Mouse (Mus musculus) stomach, embryonic 16.5 days (tissue): ENCODE data around the gene 2410015M20Rik. TPM values are rescaled to one million over a fixed set of nuclear protein-coding genes. Genes with fewer than 3 reads are reported as not detected.

Source experiments
- ATAC-seq: fragments of 200-750 bp; cut with Nextera tagmentation; 2 replicates; pipeline ENCODE4 v1.8.0; 2017; ENCODE audit warnings: moderate number of reproducible peaks, moderate TSS enrichment; ENCODE audit not compliant: insufficient read depth, low FRiP score
- H3K27ac ChIP-seq: fragments of 300-500 bp; sonication (generic); 2 replicates; pipeline ENCODE4 v1.5.1; 2014; ENCODE audit warnings: low read length
- H3K27me3 ChIP-seq: fragments of 300-500 bp; sonication (generic); 2 replicates; pipeline ENCODE4 v1.6.1; 2014; ENCODE audit warnings: low read length, control low read depth, mixed read lengths; ENCODE audit not compliant: control insufficient read depth, insufficient read depth
- H3K36me3 ChIP-seq: fragments of 300-500 bp; sonication (generic); 2 replicates; pipeline ENCODE4 v1.6.1; 2014; ENCODE audit warnings: low read length; ENCODE audit not compliant: control insufficient read depth, insufficient read depth
- H3K4me1 ChIP-seq: fragments of 300-500 bp; sonication (generic); 2 replicates; pipeline ENCODE4 v1.6.1; 2014; ENCODE audit warnings: low read length, control low read depth, mixed read lengths; ENCODE audit not compliant: control insufficient read depth, insufficient read depth
- H3K4me2 ChIP-seq: fragments of 300-500 bp; sonication (generic); 2 replicates; pipeline ENCODE4 v1.6.1; 2014; ENCODE audit warnings: low read depth, low read length, mixed read lengths
- H3K4me3 ChIP-seq: fragments of 300-500 bp; sonication (generic); replicated peaks from 2 replicates; pipeline ENCODE4 v1.5.1; 2014; ENCODE audit warnings: mild to moderate bottlenecking, low read length
- H3K9ac ChIP-seq: fragments of 300-500 bp; sonication (generic); 2 replicates; pipeline ENCODE4 v1.6.1; 2014; ENCODE audit warnings: low read length
- H3K9me3 ChIP-seq: fragments of 300-500 bp; sonication (generic); replicated peaks from 2 replicates; pipeline ENCODE4 v1.6.1; 2016; ENCODE audit warnings: low read length, control low read depth; ENCODE audit not compliant: control insufficient read depth
- WGBS: fragments of 180-500 bp; shearing (Covaris S2); extraction: QIAGEN DNeasy Blood & Tissue Kit; methylation state at CpG from one replicate; pipeline ENCODE4 v1.1.7; 2014; 5-methylcytosine and 5-hydroxymethylcytosine counted together
- polyA plus RNA-seq: library from polyadenylated mRNA; unstranded; fragments of >200 nt; fragmentation: Nextera tagmentation; extraction: Ambion mirVana; gene quantifications from 2 replicates; pipeline ENCODE4 v1.2.1, GENCODE M21; 2015

The 2410015M20Rik gene
- polyA plus RNA-seq = 240 and 266 TPM in 2 replicates

DNA sequence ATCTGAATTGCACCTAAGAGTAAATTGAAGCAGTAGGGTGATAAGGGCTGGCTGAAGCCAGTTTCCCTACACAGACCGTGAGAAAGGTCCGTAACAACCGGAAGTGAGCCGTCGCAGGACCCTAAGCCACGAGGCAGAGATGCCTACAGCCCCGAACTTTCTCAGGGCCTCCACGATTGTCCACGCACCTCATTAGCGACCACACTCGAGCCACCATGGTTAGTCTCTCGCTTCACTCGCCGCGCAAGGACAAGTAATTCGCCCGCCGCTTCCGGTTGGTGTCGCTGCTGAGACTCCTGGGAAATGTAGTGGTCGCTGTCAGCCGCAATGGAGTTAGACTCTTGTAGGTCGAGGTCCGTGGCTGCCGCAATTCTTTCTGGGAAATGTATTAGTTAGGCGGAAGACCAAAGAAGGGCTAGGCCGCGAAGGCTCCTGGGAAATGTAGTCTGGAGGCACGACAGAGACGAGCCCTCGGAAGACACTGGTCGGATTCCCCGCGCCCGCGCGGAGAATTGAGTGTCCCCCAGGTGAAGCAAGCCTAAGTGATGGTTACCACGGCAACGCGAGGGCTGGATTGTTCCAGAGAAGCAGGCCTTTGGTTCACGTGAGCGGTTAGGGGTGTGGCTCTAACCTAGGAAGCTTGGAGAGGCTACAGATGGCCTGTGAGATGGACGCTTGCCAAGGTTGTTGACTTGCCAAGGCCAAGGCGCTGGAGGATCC is at the start of gene 2410015M20Rik:
Gene 2410015M20Rik, minus strand, starts transcription at position 320 of the 720 bp plus-strand sequence.
- Histone ChIP-seq H3K36me3 (peaks cover 12% of the 10 kb centered on the region), H3K4me1 (peaks cover 17% of the 10 kb centered on the region), H3K4me2 (peak within 1 kb of the TSS; percentile 92), H3K9me3 (no peaks in the 10 kb centered on the region), H3K4me3 (peak within 1 kb of the TSS; percentile 83), H3K27me3 (no peaks in the 10 kb centered on the region), H3K9ac (peak within 1 kb of the TSS; percentile 88), H3K27ac (peak within 1 kb of the TSS; percentile 76)
- ATAC-seq = peak; percentile 88
- under 1% methylated on average over 44 of the region's 44 CpGs for WGBS

GRCm38 (mm10) chr17:56656171-56656570 is 46.6 kb upstream of the 2410015M20Rik start:
- Histone ChIP-seq H3K27ac (no peak overlapping the region), H3K4me1 (no peaks in the 10 kb centered on the region), H3K36me3 (no peaks in the 10 kb centered on the region), H3K4me2 (no peak overlapping the region), H3K9ac (no peak overlapping the region), H3K4me3 (no peak overlapping the region), H3K9me3 (no peaks in the 10 kb centered on the region), H3K27me3 (no peaks in the 10 kb centered on the region)
- 69% methylated on average over 6 of the region's 6 CpGs for WGBS
- ATAC-seq = no peak

- Histone ChIP-seq H3K9me3 (no peaks in the 10 kb centered on the region), H3K4me2 (no peak overlapping the region), H3K27me3 (no peaks in the 10 kb centered on the region), H3K4me1 (no peaks in the 10 kb centered on the region), H3K27ac (no peak overlapping the region), H3K4me3 (no peak overlapping the region), H3K36me3 (no peaks in the 10 kb centered on the region), H3K9ac (no peak overlapping the region)
- no peak for ATAC-seq
- 81% methylated on average over 3 of the region's 3 CpGs for WGBS
Measured at GRCm38 (mm10) chr17:56655311-56655710, 45.7 kb upstream of the 2410015M20Rik start.

GRCm38 (mm10) chr17:56654771-56655170 is 45.2 kb upstream of the 2410015M20Rik start:
- Histone ChIP-seq H3K4me1 (no peaks in the 10 kb centered on the region), H3K27me3 (no peaks in the 10 kb centered on the region), H3K9me3 (no peaks in the 10 kb centered on the region), H3K36me3 (no peaks in the 10 kb centered on the region), H3K4me3 (no peak overlapping the region), H3K4me2 (no peak overlapping the region), H3K27ac (no peak overlapping the region), H3K9ac (no peak overlapping the region)
- ATAC-seq = no peak
- WGBS = 66% methylated on average over 2 of the region's 2 CpGs

DNA sequence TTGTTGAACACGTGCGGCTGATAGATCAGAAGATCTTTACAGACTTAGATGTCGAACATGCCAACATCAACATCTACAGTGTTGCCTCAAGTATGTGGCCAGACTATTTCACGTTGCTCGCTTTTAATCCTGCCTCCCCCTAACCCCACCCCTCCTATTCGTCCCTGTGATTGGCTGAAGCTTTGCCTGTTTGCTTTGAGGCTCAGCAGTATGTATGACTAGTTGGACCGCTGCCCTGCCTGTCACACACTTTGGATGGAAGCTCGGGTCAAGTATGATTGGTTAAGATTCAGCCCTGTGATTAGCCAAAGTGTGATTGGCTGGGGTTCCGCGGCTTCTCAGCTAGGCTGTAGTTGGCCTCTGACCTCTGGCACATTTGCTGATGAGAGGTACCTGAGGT is 42.2 kb upstream of the 2410015M20Rik start:
- no peaks in the 10 kb centered on the region for H3K4me1 ChIP-seq
- no peak overlapping the region for H3K9ac ChIP-seq
- no peak overlapping the region for H3K4me3 ChIP-seq
- H3K27ac ChIP-seq = no peak overlapping the region
- no peaks in the 10 kb centered on the region for H3K27me3 ChIP-seq
- ATAC-seq = no peak
- no peaks in the 10 kb centered on the region for H3K36me3 ChIP-seq
- no peak overlapping the region for H3K4me2 ChIP-seq
- H3K9me3 ChIP-seq = no peaks in the 10 kb centered on the region
- 26% methylated on average over 10 of the region's 10 CpGs for WGBS

GRCm38 (mm10) chr17:56647546-56647945 is 38.0 kb upstream of the 2410015M20Rik start:
- H3K36me3 ChIP-seq = no peaks in the 10 kb centered on the region
- H3K4me2 ChIP-seq = no peak overlapping the region
- H3K4me3 ChIP-seq = no peak overlapping the region
- no peaks in the 10 kb centered on the region for H3K4me1 ChIP-seq
- no peak overlapping the region for H3K27ac ChIP-seq
- no peak for ATAC-seq
- no peaks in the 10 kb centered on the region for H3K9me3 ChIP-seq
- H3K27me3 ChIP-seq = no peaks in the 10 kb centered on the region
- WGBS = 48% methylated on average over 12 of the region's 13 CpGs
- H3K9ac ChIP-seq = no peak overlapping the region

DNA sequence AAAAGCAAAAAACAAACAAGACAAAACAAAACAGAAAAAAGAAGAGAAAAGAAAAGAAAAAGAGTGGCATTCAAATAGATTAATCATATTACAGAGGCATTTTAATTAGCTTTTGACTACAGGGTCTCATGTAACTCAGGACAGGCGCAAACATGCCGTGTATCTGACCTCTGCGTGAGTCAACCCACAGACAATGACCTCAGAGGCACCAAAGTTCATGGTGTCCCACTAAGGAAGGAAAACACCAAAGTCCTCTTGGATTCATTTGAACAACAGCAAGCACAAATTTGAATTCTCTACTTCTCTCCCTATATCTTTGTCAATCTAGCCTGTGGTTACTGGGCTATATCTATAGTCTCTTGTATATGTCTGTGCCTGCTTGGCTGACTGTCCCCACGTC is 33.7 kb upstream of the 2410015M20Rik start:
- Histone ChIP-seq H3K27me3 (no peaks in the 10 kb centered on the region), H3K4me2 (no peak overlapping the region), H3K9me3 (no peaks in the 10 kb centered on the region), H3K4me3 (no peak overlapping the region), H3K27ac (no peak overlapping the region), H3K36me3 (no peaks in the 10 kb centered on the region), H3K9ac (no peak overlapping the region), H3K4me1 (no peaks in the 10 kb centered on the region)
- ATAC-seq = no peak
- WGBS = 74% methylated on average over 4 of the region's 4 CpGs

GRCm38 (mm10) chr17:56634023-56634422 is 24.5 kb upstream of the 2410015M20Rik start:
- H3K9ac ChIP-seq = no peak overlapping the region
- H3K9me3 ChIP-seq = no peaks in the 10 kb centered on the region
- no peak overlapping the region for H3K27ac ChIP-seq
- 80% methylated on average over 6 of the region's 6 CpGs for WGBS
- no peak overlapping the region for H3K4me3 ChIP-seq
- H3K27me3 ChIP-seq = no peaks in the 10 kb centered on the region
- H3K36me3 ChIP-seq = no peaks in the 10 kb centered on the region
- no peak for ATAC-seq
- no peaks in the 10 kb centered on the region for H3K4me1 ChIP-seq
- no peak overlapping the region for H3K4me2 ChIP-seq

GRCm38 (mm10) chr17:56631807-56632206 is 22.2 kb upstream of the 2410015M20Rik start:
- Histone ChIP-seq H3K4me2 (no peak overlapping the region), H3K9ac (no peak overlapping the region; the same call in 1 of the 2 replicates), H3K4me3 (no peak overlapping the region), H3K36me3 (no peaks in the 10 kb centered on the region), H3K27me3 (no peaks in the 10 kb centered on the region), H3K27ac (no peak overlapping the region), H3K9me3 (no peaks in the 10 kb centered on the region), H3K4me1 (peaks cover 7% of the 10 kb centered on the region; the same call in 1 of the 2 replicates)
- ATAC-seq = no peak
- WGBS = 52% methylated on average over 4 of the region's 4 CpGs
